Mouse (Mus musculus) limb, embryonic 15.5 days (tissue): ENCODE results near the gene Dach1. TPM values are rescaled to one million over a fixed set of nuclear protein-coding genes. Genes with fewer than 3 reads are reported as not detected.

Experiments used
- ATAC-seq: fragments of 200-750 bp; cut with Nextera tagmentation; 2 replicates; pipeline ENCODE4 v1.8.0; 2017; ENCODE audit warnings: low read depth, moderate TSS enrichment; ENCODE audit not compliant: insufficient number of reproducible peaks, low FRiP score, low TSS enrichment
- H3K27ac ChIP-seq: fragments of 300-500 bp; sonication (generic); 2 replicates; pipeline ENCODE4 v1.5.1; 2015; ENCODE audit warnings: moderate library complexity, mild to moderate bottlenecking, inconsistent platforms
- H3K27me3 ChIP-seq: fragments of 300-500 bp; sonication (generic); 2 replicates; pipeline ENCODE4 v1.6.1; 2015; ENCODE audit warnings: inconsistent platforms
- H3K36me3 ChIP-seq: fragments of 300-500 bp; sonication (generic); 2 replicates; pipeline ENCODE4 v1.6.1; 2015; ENCODE audit warnings: inconsistent platforms
- H3K4me1 ChIP-seq: fragments of 300-500 bp; sonication (generic); 2 replicates; pipeline ENCODE4 v1.6.1; 2015; ENCODE audit warnings: inconsistent platforms
- H3K4me2 ChIP-seq: fragments of 300-500 bp; sonication (generic); 2 replicates; pipeline ENCODE4 v1.6.1; 2015; ENCODE audit warnings: mild to moderate bottlenecking, inconsistent platforms
- H3K4me3 ChIP-seq: fragments of 300-500 bp; sonication (generic); 2 replicates; pipeline ENCODE4 v1.5.1; 2015; ENCODE audit warnings: mild to moderate bottlenecking, inconsistent platforms
- H3K9ac ChIP-seq: fragments of 300-500 bp; sonication (generic); 2 replicates; pipeline ENCODE4 v1.6.1; 2015; ENCODE audit warnings: inconsistent platforms
- H3K9me3 ChIP-seq: fragments of 300-500 bp; sonication (generic); 2 replicates; pipeline ENCODE4 v1.6.1; 2016; ENCODE audit warnings: inconsistent platforms
- WGBS: fragments of 180-500 bp; shearing (Covaris S2); methylation state at CpG from one replicate; pipeline ENCODE4 v1.1.7; 2015; 5-methylcytosine and 5-hydroxymethylcytosine counted together
- polyA plus RNA-seq: library from polyadenylated mRNA; unstranded; fragments of >200 nt; fragmentation: Nextera tagmentation; extraction: Ambion mirVana; gene quantifications from 2 replicates; pipeline ENCODE4 v1.2.1, GENCODE M21; 2015

The Dach1 gene
- polyA plus RNA-seq, 1 experiment from 2014 or later: 4.5 TPM

DNA sequence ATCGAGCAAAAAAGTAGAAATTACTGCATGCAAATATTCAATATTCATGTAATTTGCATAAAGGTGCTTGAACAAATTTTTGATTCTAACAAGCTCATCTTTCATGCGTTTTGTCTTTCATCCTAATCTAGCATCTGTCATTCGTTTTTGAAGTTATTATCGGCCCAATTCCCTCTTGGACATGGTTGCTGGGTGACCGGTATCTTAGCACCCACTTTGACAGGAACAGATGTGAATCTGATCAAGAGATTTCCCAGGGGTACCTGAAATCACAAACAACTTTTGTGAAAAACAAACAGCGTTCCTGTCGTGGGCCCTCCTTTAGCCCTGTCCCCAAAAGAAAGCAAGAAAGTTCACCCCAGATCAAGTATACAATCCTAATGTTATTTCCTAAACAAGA, 12.8 kb downstream of the Dach1 start:
- no peak for ATAC-seq
- 71% methylated on average over 7 of the region's 7 CpGs for WGBS
- Histone ChIP-seq H3K4me2 (no peak overlapping the region), H3K36me3 (no peaks in the 10 kb centered on the region), H3K9me3 (no peaks in the 10 kb centered on the region), H3K4me1 (no peaks in the 10 kb centered on the region), H3K9ac (no peak overlapping the region), H3K4me3 (no peak overlapping the region), H3K27ac (no peak overlapping the region), H3K27me3 (no peaks in the 10 kb centered on the region)

DNA sequence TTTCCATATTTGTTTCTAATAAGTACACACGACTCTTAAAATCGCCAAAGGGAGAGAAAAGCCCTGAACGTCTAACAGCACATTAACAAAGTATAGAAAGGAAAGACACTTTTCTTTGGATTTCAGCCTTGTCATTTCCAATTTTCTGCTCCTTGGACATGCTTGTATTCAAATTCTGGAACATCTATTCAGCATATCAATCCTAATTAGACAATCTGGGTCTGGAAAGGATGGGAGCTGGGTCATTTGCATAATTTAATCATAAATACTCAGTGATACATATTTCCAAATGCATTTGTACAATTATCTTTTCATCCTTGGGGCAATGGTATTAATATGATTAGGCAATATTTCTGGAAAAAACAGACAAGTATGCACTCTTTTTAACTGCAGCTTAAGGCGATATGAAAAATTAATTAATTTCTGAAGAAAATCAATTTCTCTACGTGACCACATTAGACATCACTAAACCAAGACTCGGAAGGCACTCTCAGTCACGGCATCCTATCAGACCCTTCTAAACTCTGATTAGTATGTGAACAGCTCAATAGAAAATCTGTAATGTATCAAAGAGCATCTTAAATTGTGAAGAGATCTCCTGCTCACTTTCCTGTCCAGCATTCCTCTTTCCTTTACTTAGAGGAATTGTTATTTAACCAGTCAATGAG, 13.7 kb downstream of the Dach1 start:
- WGBS: 88% methylated on average over 7 of the region's 7 CpGs
- no peak for ATAC-seq
- Histone ChIP-seq H3K4me2 (no peak overlapping the region), H3K4me1 (no peaks in the 10 kb centered on the region), H3K36me3 (no peaks in the 10 kb centered on the region), H3K27ac (no peak overlapping the region), H3K9ac (no peak overlapping the region), H3K4me3 (no peak overlapping the region), H3K27me3 (no peaks in the 10 kb centered on the region), H3K9me3 (no peaks in the 10 kb centered on the region)

GRCm38 (mm10) chr14:98154832-98155422, 14.6 kb downstream of the Dach1 start:
- no peaks in the 10 kb centered on the region for H3K36me3 ChIP-seq
- no peak overlapping the region for H3K27ac ChIP-seq
- no peak for ATAC-seq
- H3K9ac ChIP-seq: no peak overlapping the region
- no peaks in the 10 kb centered on the region for H3K9me3 ChIP-seq
- H3K4me3 ChIP-seq: no peak overlapping the region
- 74% methylated on average over 7 of the region's 7 CpGs for WGBS
- H3K4me1 ChIP-seq: no peaks in the 10 kb centered on the region
- H3K27me3 ChIP-seq: no peaks in the 10 kb centered on the region
- no peak overlapping the region for H3K4me2 ChIP-seq

DNA sequence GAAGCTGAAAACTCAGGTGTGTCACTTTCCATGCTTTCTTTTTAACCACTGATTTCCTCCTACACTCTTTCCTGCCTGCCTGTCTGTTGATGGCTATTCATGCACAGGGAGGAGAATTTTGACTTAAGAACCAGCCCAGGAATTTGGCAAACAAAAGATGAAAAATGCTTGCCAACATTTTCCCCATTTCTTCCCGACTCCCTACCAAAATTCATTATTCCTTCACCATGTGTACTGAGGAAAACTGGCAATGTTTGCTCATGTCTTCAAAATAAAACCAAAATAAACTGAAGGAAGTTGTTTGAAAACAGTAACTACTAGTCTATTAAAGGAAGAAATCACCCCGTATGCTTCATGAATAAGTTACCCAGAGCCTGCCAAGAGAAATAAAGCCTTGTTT, 27.8 kb downstream of the Dach1 start:
- no peak for ATAC-seq
- no peak overlapping the region for H3K4me3 ChIP-seq
- no peaks in the 10 kb centered on the region for H3K9me3 ChIP-seq
- H3K27ac ChIP-seq: no peak overlapping the region
- H3K4me1 ChIP-seq: no peaks in the 10 kb centered on the region
- 50% methylated on average over 2 of the region's 2 CpGs for WGBS
- no peaks in the 10 kb centered on the region for H3K27me3 ChIP-seq
- H3K9ac ChIP-seq: no peak overlapping the region
- H3K36me3 ChIP-seq: no peaks in the 10 kb centered on the region
- no peak overlapping the region for H3K4me2 ChIP-seq

- H3K27ac ChIP-seq: no peak overlapping the region
- H3K36me3 ChIP-seq: no peaks in the 10 kb centered on the region
- no peaks in the 10 kb centered on the region for H3K27me3 ChIP-seq
- no peak for ATAC-seq
- H3K4me1 ChIP-seq: no peaks in the 10 kb centered on the region
- no peak overlapping the region for H3K4me2 ChIP-seq
- H3K4me3 ChIP-seq: no peak overlapping the region
- no peaks in the 10 kb centered on the region for H3K9me3 ChIP-seq
- no peak overlapping the region for H3K9ac ChIP-seq
- 56% methylated on average over 3 of the region's 3 CpGs for WGBS
Observed at GRCm38 (mm10) chr14:98138873-98139665, 30.5 kb downstream of the Dach1 start.

DNA sequence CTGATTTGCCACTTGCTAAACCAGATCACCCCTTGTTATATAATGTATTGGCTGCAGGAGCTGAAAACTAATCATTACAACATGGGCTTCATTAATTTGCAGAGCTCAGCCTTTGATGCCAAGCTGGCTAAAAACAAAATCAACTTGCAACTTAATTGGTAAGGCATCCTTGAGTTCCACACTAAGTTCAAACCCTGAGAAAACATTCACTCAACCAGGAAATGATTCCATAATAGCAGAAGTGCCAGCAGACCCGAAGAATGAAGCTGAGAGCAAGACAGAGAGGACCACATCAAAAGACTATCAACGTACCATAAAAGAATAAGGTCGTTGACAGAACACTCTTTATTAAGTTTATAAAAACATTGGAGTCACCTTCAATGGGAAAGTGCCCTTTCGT, 35.0 kb downstream of the Dach1 start:
- 27% methylated on average over 4 of the region's 4 CpGs for WGBS
- H3K9ac ChIP-seq: no peak overlapping the region
- H3K4me3 ChIP-seq: no peak overlapping the region
- H3K4me1 ChIP-seq: no peaks in the 10 kb centered on the region
- H3K4me2 ChIP-seq: no peak overlapping the region
- H3K27ac ChIP-seq: no peak overlapping the region
- H3K36me3 ChIP-seq: no peaks in the 10 kb centered on the region
- H3K9me3 ChIP-seq: no peaks in the 10 kb centered on the region
- no peak for ATAC-seq
- no peaks in the 10 kb centered on the region for H3K27me3 ChIP-seq

GRCm38 (mm10) chr14:98123032-98123431, 46.5 kb downstream of the Dach1 start:
- no peak for ATAC-seq
- Histone ChIP-seq H3K4me3 (no peak overlapping the region), H3K4me2 (no peak overlapping the region), H3K9me3 (no peaks in the 10 kb centered on the region), H3K9ac (no peak overlapping the region), H3K4me1 (no peaks in the 10 kb centered on the region), H3K36me3 (no peaks in the 10 kb centered on the region), H3K27me3 (no peaks in the 10 kb centered on the region), H3K27ac (no peak overlapping the region)
- WGBS: 64% methylated on average over 1 of the region's 1 CpGs

- WGBS: 26% methylated on average over 1 of the region's 1 CpGs
- no peaks in the 10 kb centered on the region for H3K36me3 ChIP-seq
- H3K4me2 ChIP-seq: no peak overlapping the region
- H3K9ac ChIP-seq: no peak overlapping the region
- no peak for ATAC-seq
- H3K4me1 ChIP-seq: no peaks in the 10 kb centered on the region
- no peak overlapping the region for H3K4me3 ChIP-seq
- H3K27ac ChIP-seq: no peak overlapping the region
- H3K27me3 ChIP-seq: no peaks in the 10 kb centered on the region
- no peaks in the 10 kb centered on the region for H3K9me3 ChIP-seq
Observed at GRCm38 (mm10) chr14:98116627-98117026, 52.9 kb downstream of the Dach1 start.

DNA sequence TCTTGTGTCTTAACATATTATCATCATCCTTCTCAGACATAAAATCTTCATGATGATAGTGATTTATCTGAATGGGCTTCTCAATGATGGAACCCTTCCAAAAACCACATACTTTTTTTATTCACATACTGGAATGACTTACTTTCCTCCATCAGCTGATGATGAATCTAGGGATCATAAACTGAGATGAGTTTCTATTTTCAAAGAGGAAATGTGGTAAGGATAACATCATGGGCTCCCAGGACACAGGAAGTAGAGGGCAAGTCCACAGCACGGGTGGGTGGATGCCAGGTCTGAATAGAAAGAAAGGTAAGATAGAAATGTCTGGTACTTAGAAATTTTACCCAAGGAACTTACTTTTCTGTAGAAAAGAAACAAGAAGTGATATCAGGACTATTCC, 56.5 kb downstream of the Dach1 start:
- Histone ChIP-seq H3K4me3 (no peak overlapping the region), H3K27me3 (no peaks in the 10 kb centered on the region), H3K9me3 (no peaks in the 10 kb centered on the region), H3K4me2 (no peak overlapping the region), H3K9ac (no peak overlapping the region), H3K36me3 (no peaks in the 10 kb centered on the region), H3K4me1 (no peaks in the 10 kb centered on the region), H3K27ac (no peak overlapping the region)
- WGBS: 57% methylated on average over 1 of the region's 1 CpGs
- no peak for ATAC-seq

GRCm38 (mm10) chr14:98109929-98110328, 59.6 kb downstream of the Dach1 start:
- no peak for ATAC-seq
- 87% methylated on average over 2 of the region's 2 CpGs for WGBS
- Histone ChIP-seq H3K36me3 (no peaks in the 10 kb centered on the region), H3K4me2 (no peak overlapping the region), H3K27ac (no peak overlapping the region), H3K9me3 (no peaks in the 10 kb centered on the region), H3K4me1 (no peaks in the 10 kb centered on the region), H3K27me3 (no peaks in the 10 kb centered on the region), H3K4me3 (no peak overlapping the region), H3K9ac (no peak overlapping the region)

DNA sequence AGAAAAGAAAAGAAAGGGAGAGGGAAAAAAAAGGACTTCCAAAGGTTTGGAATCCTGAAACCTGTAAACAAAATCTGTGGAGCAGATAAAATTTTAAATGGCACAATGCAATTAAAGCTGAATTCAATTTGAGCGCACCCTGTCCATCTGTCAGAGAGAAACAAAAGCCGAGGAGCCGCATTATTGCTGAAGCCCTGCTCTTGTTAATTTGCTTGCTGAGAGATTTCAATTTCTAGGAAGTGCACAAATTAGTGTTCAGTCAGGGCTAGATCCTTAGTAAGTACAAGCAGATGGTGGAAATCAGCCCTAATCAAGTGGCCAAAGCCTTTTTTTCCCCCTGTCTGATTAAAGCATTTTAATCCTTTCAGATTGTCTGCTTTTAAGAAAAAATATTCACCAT, 60.8 kb downstream of the Dach1 start:
- 45% methylated on average over 3 of the region's 3 CpGs for WGBS
- no peak overlapping the region for H3K27ac ChIP-seq
- ATAC-seq: no peak
- H3K9me3 ChIP-seq: no peaks in the 10 kb centered on the region
- H3K36me3 ChIP-seq: no peaks in the 10 kb centered on the region
- H3K4me1 ChIP-seq: no peaks in the 10 kb centered on the region
- H3K4me2 ChIP-seq: no peak overlapping the region
- H3K27me3 ChIP-seq: no peaks in the 10 kb centered on the region
- H3K4me3 ChIP-seq: no peak overlapping the region
- H3K9ac ChIP-seq: no peak overlapping the region

- no peak for ATAC-seq
- no peaks in the 10 kb centered on the region for H3K27me3 ChIP-seq
- no peak overlapping the region for H3K4me3 ChIP-seq
- no peaks in the 10 kb centered on the region for H3K4me1 ChIP-seq
- no peak overlapping the region for H3K9ac ChIP-seq
- no peak overlapping the region for H3K4me2 ChIP-seq
- H3K36me3 ChIP-seq: no peaks in the 10 kb centered on the region
- no peaks in the 10 kb centered on the region for H3K9me3 ChIP-seq
- H3K27ac ChIP-seq: no peak overlapping the region
Observed at GRCm38 (mm10) chr14:98106208-98106607, 63.4 kb downstream of the Dach1 start.
